ENCODE assay signal across 8 mouse cellular contexts in genomic region chr11:97699626-97700002, GRCm38 (mm10). TPM values are rescaled to one million over a fixed set of nuclear protein-coding genes. Genes with fewer than 3 reads are reported as not detected.
DNase-seq lines count a peak whose midpoint lies in the region; ATAC-seq and TF ChIP-seq lines count a peak whose summit lies in the region.

No protein-coding gene starts in this region.

- peaks cover under 1% of the 10 kb centered on the region for H3K36me3 ChIP-seq in erythroblast, embryonic 14.5 days (ENCODE audit: control insufficient read depth)
- peaks cover 6% of the 10 kb centered on the region; the same call in 1 of the 2 replicates for H3K36me3 ChIP-seq in limb, embryonic 13.5 days
- H3K36me3 ChIP-seq in midbrain, postnatal 0 days (ENCODE audit: insufficient read depth, low read length) = no peaks in the 10 kb centered on the region
- no peaks in the 10 kb centered on the region for H3K36me3 ChIP-seq in testis, adult 2 months (ENCODE audit: control insufficient read depth, insufficient read depth, low read length)

- H3K9ac ChIP-seq in limb, embryonic 13.5 days = peak overlapping the region; percentile 94
- peak overlapping the region; percentile 98 for H3K9ac ChIP-seq in midbrain, postnatal 0 days (replicated peaks; ENCODE audit: low read length, poor library complexity, severe bottlenecking)

- DNase-seq in embryo, embryonic 9.5 days (ENCODE audit: extremely low spot score) = peak; percentile 97
- peak; percentile 99 for DNase-seq in heart, adult 11 months
- DNase-seq in kidney, adult 18-20 months = peak; percentile 90
- DNase-seq in midbrain, postnatal 0 days (ENCODE audit: low spot score) = peak; percentile 97

- H3K4me1 ChIP-seq in erythroblast, embryonic 14.5 days (ENCODE audit: control insufficient read depth) = peaks cover 56% of the 10 kb centered on the region
- peaks cover 62% of the 10 kb centered on the region for H3K4me1 ChIP-seq in limb, embryonic 13.5 days
- H3K4me1 ChIP-seq in midbrain, postnatal 0 days (ENCODE audit: insufficient read depth, low read length) = peaks cover 36% of the 10 kb centered on the region
- H3K4me1 ChIP-seq in testis, adult 2 months (ENCODE audit: control insufficient read depth, insufficient read depth, low read length) = peaks cover 39% of the 10 kb centered on the region

- H3K27me3 ChIP-seq in erythroblast, embryonic 14.5 days (ENCODE audit: control insufficient read depth) = peaks cover 67% of the 10 kb centered on the region
- H3K27me3 ChIP-seq in limb, embryonic 13.5 days = no peaks in the 10 kb centered on the region
- no peaks in the 10 kb centered on the region for H3K27me3 ChIP-seq in midbrain, postnatal 0 days (ENCODE audit: insufficient read depth, low read length)
- no peaks in the 10 kb centered on the region for H3K27me3 ChIP-seq in testis, adult 2 months (ENCODE audit: control insufficient read depth, insufficient read depth, low read length)

- H3K4me3 ChIP-seq in erythroblast, embryonic 14.5 days (replicated peaks) = peak overlapping the region; percentile 58
- peak overlapping the region; percentile 89 for H3K4me3 ChIP-seq in limb, embryonic 13.5 days
- H3K4me3 ChIP-seq in midbrain, postnatal 0 days (ENCODE audit: low read depth, low read length) = peak overlapping the region; percentile 83
- H3K4me3 ChIP-seq in testis, adult 2 months (ENCODE audit: control insufficient read depth, low read depth, low read length) = peak overlapping the region; percentile 90

- H3K9me3 ChIP-seq in erythroblast, embryonic 14.5 days (ENCODE audit: control insufficient read depth, low read length) = peaks cover 7% of the 10 kb centered on the region; the same call in 1 of the 2 replicates
- H3K9me3 ChIP-seq in limb, embryonic 13.5 days = no peaks in the 10 kb centered on the region
- no peaks in the 10 kb centered on the region for H3K9me3 ChIP-seq in midbrain, postnatal 0 days (ENCODE audit: low read length)

- no peak for TF ChIP-seq CTCF in midbrain, postnatal 0 days (IDR thresholded peaks at IDR 0.05)
- no peak for TF ChIP-seq CTCF in testis, adult 2 months (IDR thresholded peaks at IDR 0.05; ENCODE audit: control insufficient read depth, insufficient read depth, insufficient replicate concordance, low read depth, low read length)

- H3K4me2 ChIP-seq in limb, embryonic 13.5 days (replicated peaks) = peak overlapping the region; percentile 90
- peak overlapping the region; percentile 83 for H3K4me2 ChIP-seq in midbrain, postnatal 0 days (ENCODE audit: low read depth, low read length, poor library complexity, severe bottlenecking)

- H3K27ac ChIP-seq in limb, embryonic 13.5 days = peak overlapping the region; percentile 99
- H3K27ac ChIP-seq in midbrain, postnatal 0 days (ENCODE audit: low read depth, low read length) = peak overlapping the region; percentile 98
- H3K27ac ChIP-seq in testis, adult 2 months (ENCODE audit: control insufficient read depth, insufficient read depth, low read depth, low read length) = peak overlapping the region; percentile 87

- ATAC-seq in erythroblast, adult 5-6 weeks (replicated peaks; ENCODE audit: low FRiP score, poor library complexity, severe bottlenecking) = no peak
- peak; percentile 38 for ATAC-seq in limb, embryonic 13.5 days (ENCODE audit: low FRiP score, low read depth)
- peak; percentile 15; the same call in 1 of the 2 replicates for ATAC-seq in midbrain, postnatal 0 days (ENCODE audit: low FRiP score)

- peak; percentile 33; the same call in 1 of the 2 replicates for TF ChIP-seq POLR2A in testis, adult 2 months (IDR thresholded peaks at IDR 0.05; ENCODE audit: control insufficient read depth, low read depth, low read length)

- 0% methylated on average over 5 of the region's 9 CpGs for WGBS in limb, embryonic 13.5 days
- 0% methylated on average over 6 of the region's 9 CpGs for whole genome bisulfite sequencing in midbrain, postnatal 0 days

RNA-seq across cellular contexts. Expression of gene Pcgf2, which starts 0.7 kb away (rescaled TPM):
- polyA plus RNA-seq in erythroblast, embryonic 14.5 days (2012) = 0.10 and 0.35 TPM in 2 replicates
- 0.77 TPM in 1 of 2 replicates, not detected in the other for total RNA-seq in erythroblast, adult 5-6 weeks (2015; ENCODE audit: low replicate concordance)
- not detected in 2 replicates for total RNA-seq in erythroblast, adult 5-6 weeks (2017; ENCODE audit: low replicate concordance)
- 20.7 and 21.3 TPM in 2 replicates for polyA plus RNA-seq in limb, embryonic 13.5 days (2015; fragmentation: Nextera tagmentation; extraction: Ambion mirVana)
- total RNA-seq in midbrain, postnatal 0 days (2014; rRNA removed) = 16.0 and 19.6 TPM in 2 replicates
- 14.2 and 16.7 TPM in 2 replicates for polyA plus RNA-seq in midbrain, postnatal 0 days (2015; fragmentation: Nextera tagmentation; extraction: Ambion mirVana)
- 6.4 and 8.1 TPM in 2 replicates for polyA plus RNA-seq in testis, adult 2 months (2012; rRNA removed)

RNA-seq across cellular contexts. Expression of gene Psmb3, which starts 3.6 kb away (rescaled TPM):
- 2.3 and 8.3 TPM in 2 replicates for polyA plus RNA-seq in erythroblast, embryonic 14.5 days (2012)
- 32.4 and 40.3 TPM in 2 replicates for total RNA-seq in erythroblast, adult 5-6 weeks (2015; ENCODE audit: low replicate concordance)
- 37.0 and 48.2 TPM in 2 replicates for total RNA-seq in erythroblast, adult 5-6 weeks (2017; ENCODE audit: low replicate concordance)
- polyA plus RNA-seq in limb, embryonic 13.5 days (2015; fragmentation: Nextera tagmentation; extraction: Ambion mirVana) = 490 and 497 TPM in 2 replicates
- total RNA-seq in midbrain, postnatal 0 days (2014; rRNA removed) = 386 and 449 TPM in 2 replicates
- polyA plus RNA-seq in midbrain, postnatal 0 days (2015; fragmentation: Nextera tagmentation; extraction: Ambion mirVana) = 473 and 491 TPM in 2 replicates
- polyA plus RNA-seq in testis, adult 2 months (2012; rRNA removed) = 102 and 104 TPM in 2 replicates

RNA-seq across cellular contexts. Expression of gene Cisd3, which starts 14.0 kb away (rescaled TPM):
- not detected in 2 replicates for polyA plus RNA-seq in erythroblast, embryonic 14.5 days (2012)
- total RNA-seq in erythroblast, adult 5-6 weeks (2015; ENCODE audit: low replicate concordance) = 2.3 TPM in 1 of 2 replicates, not detected in the other
- total RNA-seq in erythroblast, adult 5-6 weeks (2017; ENCODE audit: low replicate concordance) = 1.7 TPM in 1 of 2 replicates, not detected in the other
- polyA plus RNA-seq in limb, embryonic 13.5 days (2015; fragmentation: Nextera tagmentation; extraction: Ambion mirVana) = 11.2 and 13.5 TPM in 2 replicates
- total RNA-seq in midbrain, postnatal 0 days (2014; rRNA removed) = 13.3 and 27.0 TPM in 2 replicates
- polyA plus RNA-seq in midbrain, postnatal 0 days (2015; fragmentation: Nextera tagmentation; extraction: Ambion mirVana) = 41.5 and 45.1 TPM in 2 replicates
- polyA plus RNA-seq in testis, adult 2 months (2012; rRNA removed) = 17.6 and 17.7 TPM in 2 replicates

RNA-seq across cellular contexts. Expression of gene Mllt6, which starts 36.4 kb away (rescaled TPM):
- polyA plus RNA-seq in erythroblast, embryonic 14.5 days (2012) = 0.05 and 0.07 TPM in 2 replicates
- 1.2 and 1.9 TPM in 2 replicates for total RNA-seq in erythroblast, adult 5-6 weeks (2015; ENCODE audit: low replicate concordance)
- 1.5 and 3.9 TPM in 2 replicates for total RNA-seq in erythroblast, adult 5-6 weeks (2017; ENCODE audit: low replicate concordance)
- polyA plus RNA-seq in limb, embryonic 13.5 days (2015; fragmentation: Nextera tagmentation; extraction: Ambion mirVana) = 2.9 and 3.3 TPM in 2 replicates
- 43.9 and 52.8 TPM in 2 replicates for total RNA-seq in midbrain, postnatal 0 days (2014; rRNA removed)
- polyA plus RNA-seq in midbrain, postnatal 0 days (2015; fragmentation: Nextera tagmentation; extraction: Ambion mirVana) = 1.5 and 1.7 TPM in 2 replicates
- polyA plus RNA-seq in testis, adult 2 months (2012; rRNA removed) = 7.4 and 8.2 TPM in 2 replicates

RNA-seq across cellular contexts. Expression of gene Pip4k2b, which starts 44.9 kb away (rescaled TPM):
- 0.17 and 0.28 TPM in 2 replicates for polyA plus RNA-seq in erythroblast, embryonic 14.5 days (2012)
- 3.3 and 4.0 TPM in 2 replicates for total RNA-seq in erythroblast, adult 5-6 weeks (2015; ENCODE audit: low replicate concordance)
- total RNA-seq in erythroblast, adult 5-6 weeks (2017; ENCODE audit: low replicate concordance) = 3.6 and 4.5 TPM in 2 replicates
- polyA plus RNA-seq in limb, embryonic 13.5 days (2015; fragmentation: Nextera tagmentation; extraction: Ambion mirVana) = 2.8 and 3.3 TPM in 2 replicates
- 149 and 166 TPM in 2 replicates for total RNA-seq in midbrain, postnatal 0 days (2014; rRNA removed)
- polyA plus RNA-seq in midbrain, postnatal 0 days (2015; fragmentation: Nextera tagmentation; extraction: Ambion mirVana) = 4.1 and 5.2 TPM in 2 replicates
- 2.5 TPM in 2 replicates for polyA plus RNA-seq in testis, adult 2 months (2012; rRNA removed)

Comparison
In these comparisons a context has a peak if more than half of its experiments do, and no peak if none do; other contexts are left out.
1. RNA of gene Psmb3, which starts 3.6 kb away (polyA plus RNA-seq): 490 to 497 TPM in limb, embryonic 13.5 days, 473 to 491 TPM in midbrain, postnatal 0 days and 102 to 104 TPM in testis, adult 2 months; 2.3 to 8.3 TPM in erythroblast, embryonic 14.5 days; every median in the first group is over 10 times any median in the second.
2. RNA of gene Cisd3, which starts 14.0 kb away (polyA plus RNA-seq): 41.5 to 45.1 TPM in midbrain, postnatal 0 days, 17.6 to 17.7 TPM in testis, adult 2 months and 11.2 to 13.5 TPM in limb, embryonic 13.5 days; not detected in erythroblast, embryonic 14.5 days; every median in the first group is over 10 times any median in the second.
3. Peak in every context shown above with its lines, with median percentiles within 50 percentile points of each other: H3K4me3 ChIP-seq, DNase-seq and H3K27ac ChIP-seq.